Mouse (Mus musculus) layer of hippocampus, adult 8-10 months (tissue): ENCODE measurements around the gene Luc7l. TPM values are rescaled to one million over a fixed set of nuclear protein-coding genes. Genes with fewer than 3 reads are reported as not detected.

Experiments
- DNase-seq, 2 experiments: peaks; one replicate each; pipeline ENCODE4 v3.0.0; 2022; ENCODE audit warnings: low spot score in 2 of 2
- total RNA-seq, 4 experiments: library from RNA; stranded (reverse); gene quantifications; 2 replicates each; pipeline ENCODE4 v1.2.4; 2022

Luc7l gene
- 10 to 100 TPM; 70.6 to 97.4 (median 89.0) TPM for total RNA-seq

DNA sequence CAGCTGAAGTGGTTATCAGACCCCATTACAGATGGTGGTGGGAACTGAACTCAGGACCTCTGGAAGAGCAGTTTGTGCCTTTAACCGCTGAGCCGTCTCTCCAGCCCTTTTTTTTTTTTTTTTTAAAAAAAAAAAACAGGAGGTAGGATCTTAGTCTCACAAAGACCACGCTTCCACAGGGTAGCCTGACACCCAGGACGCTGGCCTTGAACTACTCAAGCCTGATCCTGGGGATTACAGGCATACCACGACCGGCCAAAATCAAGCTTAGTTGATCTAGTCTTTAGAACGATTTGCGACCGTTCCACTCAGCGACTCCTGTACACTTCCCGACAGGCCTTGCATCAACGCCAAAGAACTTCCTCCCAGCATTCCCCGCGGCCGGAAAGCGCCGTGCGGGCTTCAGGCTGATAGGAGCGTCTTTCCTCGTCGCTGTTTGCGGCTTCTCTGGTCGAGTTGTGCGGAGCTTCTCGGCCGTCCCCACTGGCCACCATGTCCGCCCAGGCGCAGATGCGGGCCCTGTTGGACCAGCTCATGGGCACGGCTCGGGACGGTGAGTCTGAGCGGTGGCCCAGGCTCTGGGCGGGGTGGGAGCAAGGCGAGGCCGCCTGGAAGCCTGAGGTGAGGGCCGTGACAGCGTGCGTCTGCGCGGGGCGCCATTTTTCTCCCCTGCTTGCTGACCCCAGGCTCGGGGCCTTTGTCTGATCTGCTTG is at the start of gene Luc7l:
Gene Luc7l, plus strand, starts transcription at position 358 of the 713 bp plus-strand sequence.
- peak; percentile 91 to 95 for DNase-seq

GRCm38 (mm10) chr17:26203321-26203811 is 49.3 kb upstream of the Luc7l start:
- peak; percentile 46 to 50 for DNase-seq

DNA sequence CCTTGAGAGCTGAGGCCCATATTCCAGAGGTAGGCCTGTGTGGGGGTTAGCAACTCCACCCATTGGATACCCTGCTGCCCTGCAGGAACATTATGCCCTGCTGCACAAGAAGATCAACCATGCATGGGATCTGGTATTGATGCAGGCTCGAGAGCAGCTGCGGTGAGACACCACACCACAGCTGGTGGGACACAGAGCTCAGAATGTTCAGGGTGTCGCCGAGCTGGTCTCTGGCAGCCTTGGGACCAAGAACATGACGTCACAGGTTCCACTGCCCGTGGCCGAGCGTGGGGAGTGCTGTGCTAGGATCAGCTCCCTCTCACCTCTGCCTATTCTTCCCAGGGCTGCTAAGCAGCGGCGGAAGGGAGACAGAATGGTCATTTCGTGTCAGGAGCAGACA is 47.9 kb upstream of the Luc7l start:
- DNase-seq = no peak

GRCm38 (mm10) chr17:26206392-26206791 is 46.3 kb upstream of the Luc7l start:
- no peak for DNase-seq

DNA sequence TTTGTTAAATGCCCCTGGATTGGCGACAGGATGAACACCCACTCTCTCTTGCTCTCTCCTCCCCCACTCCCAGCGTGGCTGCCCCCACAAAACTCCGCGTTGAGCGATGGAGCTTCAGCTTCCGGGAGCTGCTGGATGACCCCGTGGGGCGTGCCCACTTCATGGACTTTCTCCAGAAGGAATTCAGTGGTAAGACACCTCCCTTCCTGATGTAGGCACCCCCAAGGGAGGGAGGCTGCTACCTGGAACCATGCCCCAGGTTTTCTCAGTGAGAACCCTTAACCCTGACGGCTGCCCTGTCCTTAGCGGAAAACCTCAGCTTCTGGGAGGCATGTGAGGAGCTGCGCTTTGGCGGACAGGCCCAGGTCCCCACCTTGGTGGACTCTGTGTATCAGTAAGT is 45.0 kb upstream of the Luc7l start, which contains the start of gene Arhgdig:
Gene Arhgdig, minus strand, starts transcription at position 101 of the 400 bp plus-strand sequence.
- DNase-seq = no peak

- no peak for DNase-seq
Observed at GRCm38 (mm10) chr17:26212241-26212640, 40.5 kb upstream of the Luc7l start.

- DNase-seq = no peak
Observed at GRCm38 (mm10) chr17:26212681-26213080, 40.0 kb upstream of the Luc7l start.

- no peak for DNase-seq
Observed at GRCm38 (mm10) chr17:26221508-26221907, 31.2 kb upstream of the Luc7l start.

DNA sequence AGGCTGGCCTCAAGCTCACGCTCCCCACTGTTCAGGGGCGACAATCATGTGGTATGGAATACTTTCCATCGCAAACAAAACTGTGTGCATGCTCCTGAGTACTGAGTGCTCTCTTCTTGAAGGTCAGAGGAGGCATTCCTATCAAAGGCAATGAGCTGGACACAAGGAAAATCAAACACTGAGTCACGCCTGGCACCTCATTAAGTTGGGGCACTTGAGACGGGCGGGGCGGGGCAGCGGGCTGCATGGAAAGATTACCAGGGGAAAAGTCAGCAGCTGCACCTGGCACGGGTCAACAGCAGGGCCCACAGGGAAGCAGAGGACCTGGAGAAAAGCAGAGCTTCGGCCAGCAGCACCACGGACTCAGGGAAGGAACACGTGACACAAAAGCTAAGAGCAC is 27.5 kb upstream of the Luc7l start:
- no peak for DNase-seq

GRCm38 (mm10) chr17:26229776-26230175 is 22.9 kb upstream of the Luc7l start:
- DNase-seq = no peak

DNA sequence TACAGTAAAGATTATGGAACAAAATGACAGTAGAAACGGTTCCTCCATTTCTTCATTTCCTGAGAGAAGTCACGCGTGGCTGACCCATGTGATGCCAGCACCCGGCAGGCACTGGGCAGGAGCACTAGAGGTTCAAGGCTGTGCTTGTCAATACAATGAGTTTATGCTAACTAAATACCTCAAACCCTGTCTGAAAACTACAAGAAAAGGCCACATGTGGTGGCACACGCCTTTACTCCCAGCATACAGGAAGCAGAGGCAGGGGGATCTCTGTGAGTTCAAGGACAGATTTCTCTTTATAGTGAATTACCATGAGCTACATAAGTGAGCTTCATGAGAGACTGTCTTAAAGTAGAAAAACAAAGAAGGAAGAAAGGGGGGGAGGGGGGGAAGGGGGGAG is 21.5 kb upstream of the Luc7l start:
- no peak for DNase-seq

DNA sequence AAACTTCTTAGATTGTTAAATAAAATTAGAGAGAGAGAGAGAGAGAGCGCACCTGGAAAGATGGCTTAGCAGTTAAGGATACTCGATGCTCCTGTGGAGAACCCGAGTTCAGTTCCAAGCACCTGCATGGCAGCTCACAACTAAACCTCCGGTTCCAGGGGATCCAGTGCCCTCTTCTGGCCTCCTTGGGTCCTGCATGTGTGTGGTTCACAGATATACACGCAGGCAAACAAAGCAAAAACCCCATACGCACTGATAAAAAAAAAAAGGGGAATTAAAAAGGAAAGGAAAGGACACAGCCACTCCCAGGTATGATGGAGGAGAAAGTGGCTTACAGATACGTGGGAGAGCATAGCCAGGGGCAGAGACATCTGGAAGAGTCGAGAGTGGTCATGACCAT is 19.8 kb upstream of the Luc7l start:
- DNase-seq = no peak

- DNase-seq = no peak
Observed at GRCm38 (mm10) chr17:26234386-26234785, 18.3 kb upstream of the Luc7l start.

DNA sequence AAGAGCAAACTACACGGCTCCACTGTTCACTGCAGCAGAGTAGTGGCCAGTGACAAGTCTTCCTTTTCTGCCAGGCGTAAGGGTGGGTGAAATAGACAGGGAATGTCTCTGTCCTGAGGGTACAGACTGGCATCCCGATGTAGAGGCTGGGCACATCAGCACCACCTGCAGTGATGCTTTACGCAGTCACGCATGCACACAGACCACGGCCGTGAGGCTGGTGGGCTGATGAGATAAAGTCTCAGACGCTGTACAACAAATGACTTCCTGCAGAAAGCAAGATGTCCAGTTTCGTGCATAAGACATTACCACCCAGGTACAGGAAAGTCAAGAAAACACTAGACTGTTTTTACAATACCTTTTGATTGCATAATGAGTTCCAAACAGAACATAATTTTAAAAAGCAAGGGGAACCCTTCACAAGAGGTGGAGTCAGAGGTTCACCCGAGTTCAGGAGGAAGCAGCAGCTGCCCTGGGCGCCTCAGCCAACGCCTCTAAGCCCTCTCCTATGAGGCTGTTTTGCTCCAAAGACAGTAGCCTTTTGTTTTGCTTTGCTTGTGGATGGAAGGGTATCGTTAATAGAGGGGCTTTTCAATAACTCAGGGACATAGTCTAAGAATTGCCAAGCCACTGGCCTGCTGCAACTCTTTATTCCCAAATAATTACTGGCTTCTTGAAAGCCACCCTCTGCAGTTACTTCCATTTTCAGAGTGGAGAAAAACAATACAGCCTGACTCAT is 17.4 kb upstream of the Luc7l start:
- no peak for DNase-seq

DNA sequence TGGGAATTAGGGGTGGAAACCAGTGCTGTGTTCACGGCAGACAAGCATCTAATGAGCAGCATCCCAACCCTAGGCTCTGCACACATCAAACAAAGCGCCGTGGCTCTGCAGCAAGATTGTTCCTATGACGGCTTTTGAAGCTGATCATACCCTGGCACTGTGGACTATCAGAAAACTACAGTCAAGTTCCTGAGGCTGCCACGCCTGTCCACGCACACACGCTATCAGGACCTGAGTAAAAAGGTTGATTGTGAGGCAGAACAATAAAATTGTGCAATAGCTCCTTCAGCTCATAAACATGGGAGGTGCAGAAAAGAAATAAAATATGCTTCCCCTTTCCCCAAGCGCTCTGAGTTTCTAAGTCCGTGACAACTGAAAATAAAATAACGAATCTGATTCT is 15.0 kb upstream of the Luc7l start:
- no peak for DNase-seq

DNA sequence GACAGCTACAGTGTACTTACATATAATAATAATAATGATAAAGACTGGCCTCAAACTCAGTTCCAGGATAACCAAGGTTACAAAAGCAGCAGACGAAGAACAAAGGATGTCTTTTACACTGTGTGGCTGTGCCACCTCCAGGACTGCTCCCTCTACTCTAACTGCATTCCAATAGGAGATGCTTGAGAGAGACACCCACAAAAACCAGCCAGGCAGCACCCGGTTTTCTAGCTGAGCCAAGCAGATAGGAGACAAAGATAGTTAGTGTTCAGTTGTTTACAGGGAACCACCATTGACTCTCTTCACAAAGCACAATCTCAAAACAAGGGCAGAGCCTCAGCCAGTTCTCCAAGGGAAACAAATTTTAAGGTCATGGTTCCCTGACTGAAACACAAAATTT is 13.1 kb upstream of the Luc7l start:
- DNase-seq = no peak

GRCm38 (mm10) chr17:26240120-26240790 is 12.4 kb upstream of the Luc7l start:
- DNase-seq = no peak

DNA sequence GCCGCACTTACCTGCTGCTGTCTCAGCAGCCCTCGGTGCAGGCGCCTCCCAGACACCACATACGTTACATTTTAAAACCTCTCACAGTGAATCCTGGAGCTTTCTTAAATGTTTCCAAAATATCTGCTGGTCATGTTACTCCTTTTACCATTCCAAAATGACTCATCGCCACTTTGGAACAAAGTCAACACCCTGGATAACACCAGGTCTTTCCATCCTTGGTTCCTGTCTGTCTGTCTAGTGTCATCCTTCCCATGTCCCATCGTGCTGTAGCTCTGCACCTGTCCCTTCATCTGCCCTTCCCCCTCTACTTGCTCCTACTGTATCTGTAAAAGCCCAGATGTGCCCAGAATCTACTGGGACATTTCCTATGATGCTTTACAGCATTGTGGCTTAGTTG is 11.7 kb upstream of the Luc7l start:
- DNase-seq = no peak

DNA sequence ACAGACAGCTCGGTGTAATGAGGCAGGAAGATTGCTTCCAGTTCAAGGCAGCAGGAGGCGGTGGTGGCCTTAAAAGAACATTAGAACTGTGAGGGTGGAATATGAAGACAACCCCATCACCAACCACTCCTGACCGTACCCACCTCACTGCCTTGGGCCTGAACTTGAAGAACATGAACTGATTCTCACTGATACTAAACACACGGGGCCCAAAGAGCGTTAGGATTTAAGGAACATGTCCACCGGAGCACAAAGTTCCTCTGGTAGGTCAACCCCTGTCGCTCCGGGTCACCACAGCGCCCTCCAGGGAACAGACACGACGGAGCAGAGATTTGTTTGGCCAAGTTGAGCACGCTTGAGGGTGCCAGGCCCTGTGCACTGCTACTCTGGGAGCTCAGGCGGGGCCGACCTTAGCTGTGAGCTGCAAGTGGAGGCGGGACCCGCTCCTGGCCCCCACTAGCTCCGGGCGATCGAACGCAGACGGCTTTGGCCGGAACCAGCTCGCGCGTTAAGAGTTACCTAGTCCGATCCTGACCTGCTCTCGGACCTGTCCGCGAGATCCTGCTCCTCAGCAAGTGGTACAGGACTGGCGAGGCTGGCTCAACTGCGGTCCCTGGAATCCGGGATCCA is 9.1 kb upstream of the Luc7l start:
- DNase-seq = no peak

DNA sequence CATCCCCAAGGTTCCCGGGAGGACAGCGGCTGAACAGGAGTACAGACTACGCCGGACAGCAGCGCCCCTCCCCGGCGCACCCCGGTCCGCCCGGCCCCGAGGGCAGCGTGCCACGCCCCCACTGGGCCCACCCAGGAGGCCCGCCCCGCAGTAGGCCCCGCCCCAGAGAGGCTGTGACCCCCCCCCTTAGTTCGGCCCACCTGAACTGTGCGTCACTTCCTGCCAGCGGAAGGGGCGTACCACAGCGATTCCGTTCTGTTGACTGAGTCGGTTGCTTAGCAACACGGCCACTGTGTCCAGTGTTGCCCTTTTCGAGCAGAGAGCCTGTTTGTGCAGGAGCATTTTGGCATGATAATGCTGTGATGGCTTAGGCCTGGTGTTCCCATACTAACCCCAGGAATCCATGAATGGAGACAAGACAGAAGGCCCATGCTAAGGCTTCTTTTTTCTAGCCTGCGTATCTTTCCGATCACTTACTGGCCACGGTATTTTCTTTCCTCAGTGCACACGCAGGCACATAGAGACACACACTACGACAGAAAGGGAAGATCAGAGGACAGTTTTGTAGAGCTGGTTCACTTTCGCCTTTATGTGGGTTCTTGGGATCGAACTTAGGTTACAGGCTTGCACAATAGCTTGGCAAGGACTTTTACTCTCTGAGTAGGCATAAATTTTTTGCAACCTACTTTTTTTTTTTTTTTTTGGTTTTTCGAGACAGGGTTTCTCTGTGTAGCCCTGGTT is 8.4 kb upstream of the Luc7l start, which contains the start of gene Fam234a:
Gene Fam234a, minus strand, starts transcription at position 142 of the 741 bp plus-strand sequence.
- peak; percentile 88 to 93 for DNase-seq
